Mouse (Mus musculus): Measurements from ENCODE around the gene Nelfcd. TPM values are rescaled to one million over a fixed set of nuclear protein-coding genes. Genes with fewer than 3 reads are reported as not detected.

Nelfcd gene
- total RNA-seq, 1 experiment = 63.8 TPM

DNA sequence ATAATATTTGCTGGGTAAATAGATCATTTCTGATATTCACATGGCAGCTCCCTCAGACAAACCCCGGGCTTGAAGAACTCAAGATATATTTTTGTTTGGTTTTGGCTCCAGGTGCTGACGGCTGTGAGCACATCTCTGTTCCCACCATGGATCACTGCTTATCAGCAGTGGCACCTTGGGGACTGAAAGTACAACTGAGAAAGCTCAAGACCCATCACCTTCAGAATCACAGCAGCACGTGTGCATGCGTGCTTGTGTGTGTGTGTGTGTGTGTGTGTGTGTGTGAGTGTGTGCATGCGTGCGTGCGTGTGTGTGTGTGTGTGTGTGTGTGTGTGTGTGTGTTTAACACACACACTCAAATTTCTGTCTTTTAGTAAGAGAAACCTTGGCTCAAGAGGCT lies 28.8 kb downstream of the Nelfcd start:
- no peaks in the 10 kb centered on the region for H3K36me3 ChIP-seq (ENCODE audit: control insufficient read depth, insufficient read depth, low read length, poor library complexity, severe bottlenecking)
- TF ChIP-seq ZC3H11A (IDR thresholded peaks at IDR 0.05; ENCODE audit: borderline replicate concordance, low read depth, low read length) (no peak), MAFK (IDR thresholded peaks at IDR 0.05; ENCODE audit: insufficient read depth, low read depth, low read length) (no peak), CHD2 (IDR thresholded peaks at IDR 0.05; ENCODE audit: low read depth, low read length) (no peak), ZNF384 (IDR thresholded peaks at IDR 0.05; ENCODE audit: low read depth, low read length) (no peak), HCFC1 (IDR thresholded peaks at IDR 0.05; ENCODE audit: borderline replicate concordance, insufficient read depth, low read length) (no peak)
- H3K9ac ChIP-seq (ENCODE audit: insufficient read depth, low read depth, low read length, poor library complexity, severe bottlenecking) = no peak overlapping the region
- peaks cover 0 to 3% of the 10 kb centered on the region in 2 experiments; a peak in 1 of 4 replicates for H3K4me1 ChIP-seq (ENCODE audit: control insufficient read depth in 2 of 2, insufficient read depth in 2 of 2, low read length in 2 of 2, poor library complexity in 1 of 2)
- H3K27ac ChIP-seq (ENCODE audit: insufficient read depth, low read depth, low read length, poor library complexity, severe bottlenecking) = no peak overlapping the region
- in situ Hi-C loops (cut with MboI; ENCODE audit: low sequenced_read_pairs in 2 of 2, unreplicated experiment in 2 of 2) = no loop called here
- DNase-seq (ENCODE audit: low read depth, low spot score) = no peak
- H3K9me3 ChIP-seq (ENCODE audit: control insufficient read depth, insufficient read depth, low read depth, low read length) = no peaks in the 10 kb centered on the region
- H3K4me3 ChIP-seq (ENCODE audit: insufficient read depth in 1 of 2, low read depth in 1 of 2, low read length in 2 of 2, poor library complexity in 1 of 2, severe bottlenecking in 1 of 2) = no peak overlapping the region

- no peak for TF ChIP-seq CHD2 (IDR thresholded peaks at IDR 0.05; ENCODE audit: low read depth, low read length)
- TF ChIP-seq ZC3H11A (IDR thresholded peaks at IDR 0.05; ENCODE audit: borderline replicate concordance, low read depth, low read length) = no peak
- no peak for TF ChIP-seq MAFK (IDR thresholded peaks at IDR 0.05; ENCODE audit: insufficient read depth, low read depth, low read length)
- 0 out of 2 replicates have a peak, but pooled peaks have one; percentile 4 for TF ChIP-seq ZNF384 (IDR thresholded peaks at IDR 0.05; ENCODE audit: low read depth, low read length)
- no peak for TF ChIP-seq HCFC1 (IDR thresholded peaks at IDR 0.05; ENCODE audit: borderline replicate concordance, insufficient read depth, low read length)
- no peaks in the 10 kb centered on the region for H3K4me1 ChIP-seq (ENCODE audit: control insufficient read depth in 2 of 2, insufficient read depth in 2 of 2, low read length in 2 of 2, poor library complexity in 1 of 2)
- in situ Hi-C loops (cut with MboI; ENCODE audit: low sequenced_read_pairs in 2 of 2, unreplicated experiment in 2 of 2) = no loop called here
- H3K9ac ChIP-seq (ENCODE audit: insufficient read depth, low read depth, low read length, poor library complexity, severe bottlenecking) = no peak overlapping the region
- no peaks in the 10 kb centered on the region for H3K9me3 ChIP-seq (ENCODE audit: control insufficient read depth, insufficient read depth, low read depth, low read length)
- H3K4me3 ChIP-seq (ENCODE audit: insufficient read depth in 1 of 2, low read depth in 1 of 2, low read length in 2 of 2, poor library complexity in 1 of 2, severe bottlenecking in 1 of 2) = no peak overlapping the region
- H3K27ac ChIP-seq (ENCODE audit: insufficient read depth, low read depth, low read length, poor library complexity, severe bottlenecking) = no peak overlapping the region
- H3K36me3 ChIP-seq (ENCODE audit: control insufficient read depth, insufficient read depth, low read length, poor library complexity, severe bottlenecking) = no peaks in the 10 kb centered on the region
- DNase-seq (ENCODE audit: low read depth, low spot score) = no peak
Measured at GRCm38 (mm10) chr2:174445018-174445417, 29.4 kb downstream of the Nelfcd start.

GRCm38 (mm10) chr2:174446492-174446891 lies 30.9 kb downstream of the Nelfcd start:
- Histone ChIP-seq H3K4me3 (ENCODE audit: insufficient read depth in 1 of 2, low read depth in 1 of 2, low read length in 2 of 2, poor library complexity in 1 of 2, severe bottlenecking in 1 of 2) (no peak overlapping the region), H3K9me3 (ENCODE audit: control insufficient read depth, insufficient read depth, low read depth, low read length) (no peaks in the 10 kb centered on the region), H3K27ac (ENCODE audit: insufficient read depth, low read depth, low read length, poor library complexity, severe bottlenecking) (no peak overlapping the region), H3K36me3 (ENCODE audit: control insufficient read depth, insufficient read depth, low read length, poor library complexity, severe bottlenecking) (no peaks in the 10 kb centered on the region), H3K9ac (ENCODE audit: insufficient read depth, low read depth, low read length, poor library complexity, severe bottlenecking) (no peak overlapping the region), H3K4me1 (ENCODE audit: control insufficient read depth in 2 of 2, insufficient read depth in 2 of 2, low read length in 2 of 2, poor library complexity in 1 of 2) (no peaks in the 10 kb centered on the region)
- in situ Hi-C loops (cut with MboI; ENCODE audit: low sequenced_read_pairs in 2 of 2, unreplicated experiment in 2 of 2) = no loop called here
- no peak for TF ChIP-seq MAFK (IDR thresholded peaks at IDR 0.05; ENCODE audit: insufficient read depth, low read depth, low read length)
- TF ChIP-seq ZNF384 (IDR thresholded peaks at IDR 0.05; ENCODE audit: low read depth, low read length) = no peak
- no peak for TF ChIP-seq ZC3H11A (IDR thresholded peaks at IDR 0.05; ENCODE audit: borderline replicate concordance, low read depth, low read length)
- no peak for DNase-seq (ENCODE audit: low read depth, low spot score)

- TF ChIP-seq CHD2 (IDR thresholded peaks at IDR 0.05; ENCODE audit: low read depth, low read length) (no peak), ZC3H11A (IDR thresholded peaks at IDR 0.05; ENCODE audit: borderline replicate concordance, low read depth, low read length) (no peak), ZNF384 (IDR thresholded peaks at IDR 0.05; ENCODE audit: low read depth, low read length) (no peak), HCFC1 (IDR thresholded peaks at IDR 0.05; ENCODE audit: borderline replicate concordance, insufficient read depth, low read length) (no peak), MAFK (IDR thresholded peaks at IDR 0.05; ENCODE audit: insufficient read depth, low read depth, low read length) (no peak)
Measured at GRCm38 (mm10) chr2:174446905-174447304, 31.3 kb downstream of the Nelfcd start.

DNA sequence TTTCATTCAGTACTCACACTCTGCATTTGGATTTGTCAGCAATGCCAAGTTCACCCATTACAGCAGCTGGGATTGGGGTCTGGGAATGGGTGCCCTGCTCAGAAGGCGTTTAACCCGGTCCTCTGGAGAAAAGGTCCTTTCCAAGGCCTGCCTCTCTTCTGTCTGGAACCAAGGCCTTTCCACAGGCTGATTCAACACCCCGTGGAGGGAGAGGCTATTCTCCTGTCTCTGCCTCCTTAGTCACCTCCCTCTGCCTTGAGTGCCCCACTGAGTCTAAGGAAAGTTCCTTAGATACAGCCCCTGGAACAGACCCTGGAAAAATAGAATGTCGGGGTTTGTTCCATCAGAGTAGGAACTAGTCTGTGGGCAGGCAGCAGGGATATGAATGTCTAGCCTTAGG lies 32.8 kb downstream of the Nelfcd start:
- DNase-seq (ENCODE audit: low read depth, low spot score) = no peak
- Histone ChIP-seq H3K9me3 (ENCODE audit: control insufficient read depth, insufficient read depth, low read depth, low read length) (no peaks in the 10 kb centered on the region), H3K9ac (ENCODE audit: insufficient read depth, low read depth, low read length, poor library complexity, severe bottlenecking) (no peak overlapping the region), H3K4me1 (ENCODE audit: control insufficient read depth in 2 of 2, insufficient read depth in 2 of 2, low read length in 2 of 2, poor library complexity in 1 of 2) (no peaks in the 10 kb centered on the region), H3K4me3 (ENCODE audit: insufficient read depth in 1 of 2, low read depth in 1 of 2, low read length in 2 of 2, poor library complexity in 1 of 2, severe bottlenecking in 1 of 2) (no peak overlapping the region), H3K27ac (ENCODE audit: insufficient read depth, low read depth, low read length, poor library complexity, severe bottlenecking) (no peak overlapping the region), H3K36me3 (ENCODE audit: control insufficient read depth, insufficient read depth, low read length, poor library complexity, severe bottlenecking) (no peaks in the 10 kb centered on the region)
- TF ChIP-seq MAFK (IDR thresholded peaks at IDR 0.05; ENCODE audit: insufficient read depth, low read depth, low read length) (no peak), HCFC1 (IDR thresholded peaks at IDR 0.05; ENCODE audit: borderline replicate concordance, insufficient read depth, low read length) (no peak), ZC3H11A (IDR thresholded peaks at IDR 0.05; ENCODE audit: borderline replicate concordance, low read depth, low read length) (no peak), ZNF384 (IDR thresholded peaks at IDR 0.05; ENCODE audit: low read depth, low read length) (no peak), CHD2 (IDR thresholded peaks at IDR 0.05; ENCODE audit: low read depth, low read length) (no peak)
- in situ Hi-C loops (cut with MboI; ENCODE audit: low sequenced_read_pairs in 2 of 2, unreplicated experiment in 2 of 2) = no loop called here

More at GRCm38 (mm10) chr2:174446905-174447304, 31.3 kb downstream of the Nelfcd start:
- DNase-seq (ENCODE audit: low read depth, low spot score) = no peak
- no peaks in the 10 kb centered on the region for H3K9me3 ChIP-seq (ENCODE audit: control insufficient read depth, insufficient read depth, low read depth, low read length)
- no peak overlapping the region for H3K4me3 ChIP-seq (ENCODE audit: insufficient read depth in 1 of 2, low read depth in 1 of 2, low read length in 2 of 2, poor library complexity in 1 of 2, severe bottlenecking in 1 of 2)
- in situ Hi-C loops (cut with MboI; ENCODE audit: low sequenced_read_pairs in 2 of 2, unreplicated experiment in 2 of 2) = no loop called here
- H3K4me1 ChIP-seq (ENCODE audit: control insufficient read depth in 2 of 2, insufficient read depth in 2 of 2, low read length in 2 of 2, poor library complexity in 1 of 2) = no peaks in the 10 kb centered on the region
- H3K9ac ChIP-seq (ENCODE audit: insufficient read depth, low read depth, low read length, poor library complexity, severe bottlenecking) = no peak overlapping the region
- no peaks in the 10 kb centered on the region for H3K36me3 ChIP-seq (ENCODE audit: control insufficient read depth, insufficient read depth, low read length, poor library complexity, severe bottlenecking)
- H3K27ac ChIP-seq (ENCODE audit: insufficient read depth, low read depth, low read length, poor library complexity, severe bottlenecking) = no peak overlapping the region

All from ES-E14 (cell line).